Mouse (Mus musculus): ENCODE measurements around the gene Bcl6b. TPM values are rescaled to one million over a fixed set of nuclear protein-coding genes. Genes with fewer than 3 reads are reported as not detected.

The Bcl6b gene
- polyA plus RNA-seq, 1 experiment from 2014 or later = 13.0 TPM

DNA sequence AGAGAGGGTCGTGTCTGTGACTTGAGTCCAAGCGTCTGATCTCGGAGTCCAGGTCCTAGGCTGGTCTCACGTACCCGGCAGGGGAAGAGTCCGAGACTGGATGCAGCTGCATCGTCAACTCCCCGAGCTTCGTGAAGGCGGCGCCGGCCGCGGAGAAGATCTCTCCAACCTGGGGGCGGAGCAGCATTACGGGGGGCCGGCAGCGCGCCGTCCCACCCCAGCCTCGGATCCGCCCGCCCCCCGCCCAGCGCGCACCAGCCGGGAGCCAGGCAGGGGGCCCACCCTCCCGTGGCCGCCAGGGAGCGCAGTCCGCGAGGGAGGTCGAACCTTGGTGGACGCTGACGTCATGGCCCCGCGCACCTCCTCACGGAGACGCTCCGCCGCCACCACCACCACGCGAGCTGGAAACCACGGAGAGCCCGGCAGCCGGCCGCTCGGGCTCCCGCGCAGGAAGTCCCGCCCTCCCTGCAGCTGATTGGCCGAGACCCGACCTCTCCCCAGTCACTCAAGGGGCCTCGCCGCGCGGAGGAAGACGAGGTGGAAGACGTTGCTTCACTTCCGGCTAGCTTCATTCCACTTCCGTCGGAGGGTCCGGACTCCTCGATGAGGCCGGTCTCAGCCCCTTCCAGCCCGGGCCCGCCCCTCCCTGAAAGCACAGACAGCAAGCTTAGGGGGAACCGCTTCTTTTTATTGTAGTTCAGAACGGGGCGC, 8.0 kb upstream of the Bcl6b start, which contains the start of gene 0610010K14Rik:
TSS of gene 0610010K14Rik (minus strand) at position 458 of the 711 bp plus-strand sequence.
- ATAC-seq (ENCODE audit: low read depth) = peak; percentile 95
- Histone ChIP-seq H3K4me1 (ENCODE audit: control insufficient read depth, insufficient read depth, low read length) (peaks cover 24% of the 10 kb centered on the region), H3K9me3 (ENCODE audit: control insufficient read depth, low read length) (no peaks in the 10 kb centered on the region), H3K9ac (ENCODE audit: low read depth, low read length) (peak within 1 kb of the TSS; percentile 79), H3K36me3 (ENCODE audit: control insufficient read depth, insufficient read depth, low read length) (peaks cover 16% of the 10 kb centered on the region), H3K27ac (replicated peaks; ENCODE audit: low read depth, low read length) (peak within 1 kb of the TSS; percentile 89), H3K27me3 (replicated peaks; ENCODE audit: control insufficient read depth, insufficient read depth, low read length) (no peaks in the 10 kb centered on the region), H3K4me3 (ENCODE audit: low read depth, low read length) (peak within 1 kb of the TSS; percentile 67), H3K4me2 (ENCODE audit: low read depth, low read length) (peak within 1 kb of the TSS; percentile 82)
- WGBS = 1% methylated on average over 28 of the region's 70 CpGs
- peak; percentile 98 for DNase-seq (ENCODE audit: low spot score)

DNA sequence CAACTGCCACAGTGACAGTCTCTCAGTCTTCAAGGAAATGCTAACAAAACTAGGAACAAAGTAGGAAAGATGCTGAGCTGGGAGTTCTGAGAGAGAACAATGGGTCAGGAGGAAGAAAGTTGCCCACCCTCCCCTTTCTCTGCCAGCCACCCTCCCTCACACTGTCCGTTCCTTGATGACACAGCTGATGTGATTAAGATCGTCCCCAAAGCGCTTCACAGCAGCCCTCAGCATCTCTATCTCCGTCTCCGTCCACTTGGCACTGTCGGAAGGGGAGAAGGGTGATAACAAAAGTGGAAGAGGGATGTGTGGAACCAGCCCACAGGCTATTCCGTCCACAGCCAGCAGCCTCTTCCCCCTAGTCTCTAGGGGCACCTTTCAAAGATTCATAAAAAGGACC, 7.1 kb upstream of the Bcl6b start:
- 43% methylated on average over 7 of the region's 7 CpGs for WGBS
- peaks cover 16% of the 10 kb centered on the region for H3K36me3 ChIP-seq (ENCODE audit: control insufficient read depth, insufficient read depth, low read length)
- H3K9ac ChIP-seq (ENCODE audit: low read depth, low read length) = peak overlapping the region; percentile 79
- H3K4me3 ChIP-seq (ENCODE audit: low read depth, low read length) = peak overlapping the region; percentile 67
- peak overlapping the region; percentile 82 for H3K4me2 ChIP-seq (ENCODE audit: low read depth, low read length)
- no peak for ATAC-seq (ENCODE audit: low read depth)
- H3K27me3 ChIP-seq (replicated peaks; ENCODE audit: control insufficient read depth, insufficient read depth, low read length) = no peaks in the 10 kb centered on the region
- H3K4me1 ChIP-seq (ENCODE audit: control insufficient read depth, insufficient read depth, low read length) = peaks cover 28% of the 10 kb centered on the region
- no peak for DNase-seq (ENCODE audit: low spot score)
- peak overlapping the region; percentile 89 for H3K27ac ChIP-seq (replicated peaks; ENCODE audit: low read depth, low read length)
- H3K9me3 ChIP-seq (ENCODE audit: control insufficient read depth, low read length) = no peaks in the 10 kb centered on the region

DNA sequence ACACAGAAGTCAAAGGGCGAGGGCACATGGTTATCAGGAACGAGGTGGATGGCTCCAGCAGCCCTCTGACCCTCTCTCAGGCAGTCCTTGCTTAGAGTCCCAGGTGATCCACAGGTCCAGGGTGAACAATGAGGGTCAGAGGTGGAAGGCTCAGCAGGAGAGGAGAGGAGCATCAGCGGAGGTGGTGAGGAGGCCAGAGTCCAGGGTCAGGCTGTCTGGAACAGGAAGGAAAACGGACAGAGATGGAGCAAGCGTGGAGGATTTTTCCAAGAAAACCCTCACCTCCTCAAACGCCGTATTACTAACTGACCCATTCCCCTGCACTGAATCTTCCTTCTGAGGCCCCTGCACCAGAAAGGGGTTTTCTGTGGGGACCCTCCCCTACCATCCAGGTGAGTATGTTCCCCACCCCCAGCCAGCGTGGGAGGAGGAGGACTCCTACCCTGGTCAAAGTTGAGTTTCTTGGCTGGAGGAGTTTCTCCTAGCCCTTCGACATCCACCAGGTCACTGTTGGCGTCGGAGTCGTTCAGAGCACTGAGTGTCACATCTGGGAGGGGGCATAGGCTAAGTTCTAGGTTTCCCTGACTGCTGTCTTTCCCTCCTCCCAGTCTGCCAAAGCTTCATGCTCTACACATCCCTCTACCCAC, 5.8 kb upstream of the Bcl6b start:
- no peak for DNase-seq (ENCODE audit: low spot score)
- ATAC-seq (ENCODE audit: low read depth) = no peak
- peaks cover 16% of the 10 kb centered on the region for H3K36me3 ChIP-seq (ENCODE audit: control insufficient read depth, insufficient read depth, low read length)
- H3K4me2 ChIP-seq (ENCODE audit: low read depth, low read length) = no peak overlapping the region
- no peaks in the 10 kb centered on the region for H3K9me3 ChIP-seq (ENCODE audit: control insufficient read depth, low read length)
- H3K9ac ChIP-seq (ENCODE audit: low read depth, low read length) = no peak overlapping the region
- WGBS = 86% methylated on average over 12 of the region's 12 CpGs
- H3K27ac ChIP-seq (replicated peaks; ENCODE audit: low read depth, low read length) = no peak overlapping the region
- H3K27me3 ChIP-seq (replicated peaks; ENCODE audit: control insufficient read depth, insufficient read depth, low read length) = peaks cover 4% of the 10 kb centered on the region
- no peak overlapping the region for H3K4me3 ChIP-seq (ENCODE audit: low read depth, low read length)
- H3K4me1 ChIP-seq (ENCODE audit: control insufficient read depth, insufficient read depth, low read length) = peaks cover 24% of the 10 kb centered on the region

- H3K4me3 ChIP-seq (ENCODE audit: low read depth, low read length) = no peak overlapping the region
- 82% methylated on average over 8 of the region's 8 CpGs for WGBS
- no peaks in the 10 kb centered on the region for H3K9me3 ChIP-seq (ENCODE audit: control insufficient read depth, low read length)
- H3K36me3 ChIP-seq (ENCODE audit: control insufficient read depth, insufficient read depth, low read length) = peaks cover 16% of the 10 kb centered on the region
- no peak overlapping the region for H3K9ac ChIP-seq (ENCODE audit: low read depth, low read length)
- peaks cover 23% of the 10 kb centered on the region for H3K4me1 ChIP-seq (ENCODE audit: control insufficient read depth, insufficient read depth, low read length)
- H3K27ac ChIP-seq (replicated peaks; ENCODE audit: low read depth, low read length) = no peak overlapping the region
- ATAC-seq (ENCODE audit: low read depth) (no peak), DNase-seq (ENCODE audit: low spot score) (no peak)
- H3K4me2 ChIP-seq (ENCODE audit: low read depth, low read length) = peak overlapping the region; percentile 62; the same call in 1 of the 2 replicates
- peaks cover 13% of the 10 kb centered on the region for H3K27me3 ChIP-seq (replicated peaks; ENCODE audit: control insufficient read depth, insufficient read depth, low read length)
Observed at GRCm38 (mm10) chr11:70234497-70234896, 4.9 kb upstream of the Bcl6b start.

DNA sequence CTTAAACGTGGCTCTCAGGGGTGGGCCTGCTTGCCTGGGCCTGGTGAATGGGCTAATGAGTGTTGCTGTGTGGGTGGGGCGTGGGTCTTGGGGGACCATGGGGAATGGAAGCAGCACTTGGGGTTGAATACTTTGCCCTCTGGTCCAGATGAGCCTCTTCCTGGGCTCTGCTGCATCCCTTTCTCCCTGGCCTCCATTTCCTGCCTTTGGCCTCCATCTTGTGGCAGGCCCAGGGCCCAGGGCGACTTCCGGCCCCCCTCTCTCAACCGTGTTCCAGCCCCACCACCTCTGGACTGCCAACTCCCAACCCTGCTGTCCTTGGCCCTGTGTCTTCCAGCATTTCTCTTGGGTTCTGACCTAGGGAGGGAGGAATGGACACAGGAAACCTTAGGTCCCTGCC, 4.4 kb upstream of the Bcl6b start:
- whole genome bisulfite sequencing = 61% methylated on average over 5 of the region's 5 CpGs
- DNase-seq (ENCODE audit: low spot score) = no peak
- H3K4me2 ChIP-seq (ENCODE audit: low read depth, low read length) = peak overlapping the region; percentile 62
- H3K9ac ChIP-seq (ENCODE audit: low read depth, low read length) = no peak overlapping the region
- peaks cover 23% of the 10 kb centered on the region for H3K4me1 ChIP-seq (ENCODE audit: control insufficient read depth, insufficient read depth, low read length)
- no peak for ATAC-seq (ENCODE audit: low read depth)
- H3K27ac ChIP-seq (replicated peaks; ENCODE audit: low read depth, low read length) = peak overlapping the region; percentile 36; the same call in 1 of the 2 replicates
- H3K27me3 ChIP-seq (replicated peaks; ENCODE audit: control insufficient read depth, insufficient read depth, low read length) = peaks cover 18% of the 10 kb centered on the region
- peaks cover 16% of the 10 kb centered on the region for H3K36me3 ChIP-seq (ENCODE audit: control insufficient read depth, insufficient read depth, low read length)
- H3K9me3 ChIP-seq (ENCODE audit: control insufficient read depth, low read length) = no peaks in the 10 kb centered on the region
- H3K4me3 ChIP-seq (ENCODE audit: low read depth, low read length) = no peak overlapping the region

- Histone ChIP-seq H3K4me2 (ENCODE audit: low read depth, low read length) (peak overlapping the region; percentile 62), H3K36me3 (ENCODE audit: control insufficient read depth, insufficient read depth, low read length) (peaks cover 16% of the 10 kb centered on the region), H3K27ac (replicated peaks; ENCODE audit: low read depth, low read length) (peak overlapping the region; percentile 17; the same call in 1 of the 2 replicates), H3K9ac (ENCODE audit: low read depth, low read length) (peak overlapping the region; percentile 70), H3K4me1 (ENCODE audit: control insufficient read depth, insufficient read depth, low read length) (peaks cover 15% of the 10 kb centered on the region), H3K27me3 (replicated peaks; ENCODE audit: control insufficient read depth, insufficient read depth, low read length) (peaks cover 28% of the 10 kb centered on the region), H3K9me3 (ENCODE audit: control insufficient read depth, low read length) (no peaks in the 10 kb centered on the region), H3K4me3 (ENCODE audit: low read depth, low read length) (peak overlapping the region; percentile 41)
- DNase-seq (ENCODE audit: low spot score) (no peak), ATAC-seq (ENCODE audit: low read depth) (no peak)
- WGBS = 24% methylated on average over 8 of the region's 8 CpGs
Observed at GRCm38 (mm10) chr11:70233016-70233415, 3.4 kb upstream of the Bcl6b start.

- peaks cover 16% of the 10 kb centered on the region for H3K36me3 ChIP-seq (ENCODE audit: control insufficient read depth, insufficient read depth, low read length)
- H3K9ac ChIP-seq (ENCODE audit: low read depth, low read length) = peak overlapping the region; percentile 70
- peaks cover 15% of the 10 kb centered on the region for H3K4me1 ChIP-seq (ENCODE audit: control insufficient read depth, insufficient read depth, low read length)
- 5% methylated on average over 9 of the region's 10 CpGs for WGBS
- peak overlapping the region; percentile 62 for H3K4me2 ChIP-seq (ENCODE audit: low read depth, low read length)
- peaks cover 33% of the 10 kb centered on the region for H3K27me3 ChIP-seq (replicated peaks; ENCODE audit: control insufficient read depth, insufficient read depth, low read length)
- H3K9me3 ChIP-seq (ENCODE audit: control insufficient read depth, low read length) = no peaks in the 10 kb centered on the region
- peak; percentile 64 for DNase-seq (ENCODE audit: low spot score)
- no peak for ATAC-seq (ENCODE audit: low read depth)
- H3K27ac ChIP-seq (replicated peaks; ENCODE audit: low read depth, low read length) = peak overlapping the region; percentile 17
- peak overlapping the region; percentile 41 for H3K4me3 ChIP-seq (ENCODE audit: low read depth, low read length)
Observed at GRCm38 (mm10) chr11:70232546-70232945, 2.9 kb upstream of the Bcl6b start.

DNA sequence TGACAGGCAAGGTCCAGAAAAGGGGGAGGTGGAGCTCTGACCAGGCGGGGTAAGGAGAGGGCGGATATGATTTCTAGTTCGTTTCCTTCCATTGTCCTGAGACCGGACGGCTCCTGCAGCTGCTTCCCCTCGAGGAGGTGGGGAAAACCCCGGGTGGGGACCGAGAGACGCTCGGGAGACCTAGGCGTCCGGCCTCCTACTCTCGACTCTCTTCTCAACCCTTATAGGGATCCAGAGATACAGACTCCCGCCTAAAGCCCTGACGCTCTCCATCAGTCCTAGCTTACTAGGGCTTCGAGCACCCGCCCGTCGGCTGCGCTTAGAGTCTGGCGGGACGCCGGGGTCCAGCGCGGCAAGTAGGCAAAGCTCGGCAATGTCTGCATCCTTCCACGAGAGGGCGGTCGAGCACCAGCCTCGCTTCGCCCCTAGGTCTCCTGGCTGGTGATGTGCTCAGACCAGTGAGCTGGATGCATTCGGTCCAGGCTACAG, 685 bp upstream of the Bcl6b start:
- peak; percentile 64 for ATAC-seq (ENCODE audit: low read depth)
- WGBS = 1% methylated on average over 24 of the region's 32 CpGs
- Histone ChIP-seq H3K4me3 (ENCODE audit: low read depth, low read length) (peak overlapping the region; percentile 29), H3K36me3 (ENCODE audit: control insufficient read depth, insufficient read depth, low read length) (peaks cover 9% of the 10 kb centered on the region), H3K27ac (replicated peaks; ENCODE audit: low read depth, low read length) (no peak overlapping the region), H3K4me2 (ENCODE audit: low read depth, low read length) (peak overlapping the region; percentile 49), H3K4me1 (ENCODE audit: control insufficient read depth, insufficient read depth, low read length) (peaks cover 12% of the 10 kb centered on the region), H3K27me3 (replicated peaks; ENCODE audit: control insufficient read depth, insufficient read depth, low read length) (peaks cover 55% of the 10 kb centered on the region), H3K9me3 (ENCODE audit: control insufficient read depth, low read length) (no peaks in the 10 kb centered on the region), H3K9ac (ENCODE audit: low read depth, low read length) (no peak overlapping the region; the same call in 1 of the 2 replicates)
- peak; percentile 87 for DNase-seq (ENCODE audit: low spot score)
